In genomic region chr17:82936836-82937235, GRCm38 (mm10) we compare ENCODE assay signal across 13 mouse cellular contexts.
"Had no signal": no experiment of that assay in that cellular context is flagged by ENCODE, and none has a peak within 500 bp of the region (broad histone marks: within the 10 kb centered on the region; RNA-seq: fewer than 3 reads in every experiment).

No protein-coding gene starts in this region.

- H3K9me3 ChIP-seq: kidney, embryonic 15.5 days; limb, embryonic 15.5 days; liver, embryonic 12.5 days; midbrain, embryonic 10.5 days; neural tube, embryonic 15.5 days had no signal

- H3K27ac ChIP-seq: kidney, embryonic 15.5 days; limb, embryonic 15.5 days; liver, embryonic 12.5 days; midbrain, embryonic 10.5 days; neural tube, embryonic 15.5 days; stomach, postnatal 0 days had no signal

- ATAC-seq: liver, embryonic 12.5 days; midbrain, embryonic 16.5 days had no signal

- H3K9ac ChIP-seq: kidney, embryonic 15.5 days; limb, embryonic 15.5 days; liver, embryonic 12.5 days; lung, embryonic 14.5 days; neural tube, embryonic 15.5 days had no signal

- H3K36me3 ChIP-seq: kidney, embryonic 15.5 days; limb, embryonic 15.5 days; liver, embryonic 12.5 days; midbrain, embryonic 10.5 days; neural tube, embryonic 15.5 days had no signal

- H3K4me1 ChIP-seq: kidney, embryonic 15.5 days; limb, embryonic 15.5 days; liver, embryonic 12.5 days; midbrain, embryonic 10.5 days; neural tube, embryonic 15.5 days had no signal

- H3K4me2 ChIP-seq: kidney, embryonic 15.5 days; limb, embryonic 15.5 days; liver, embryonic 12.5 days; lung, embryonic 14.5 days; neural tube, embryonic 15.5 days had no signal

- H3K27me3 ChIP-seq: kidney, embryonic 15.5 days; limb, embryonic 15.5 days; liver, embryonic 12.5 days; neural tube, embryonic 15.5 days had no signal

- DNase-seq: kidney, postnatal 14 days; layer of hippocampus, postnatal 36 days; lung, embryonic 14.5 days; lung, postnatal 10 days; lung, postnatal 4 days; thymus, postnatal 4 days had no signal

- H3K4me3 ChIP-seq: kidney, embryonic 15.5 days; limb, embryonic 15.5 days; liver, embryonic 12.5 days; midbrain, embryonic 10.5 days; neural tube, embryonic 15.5 days had no signal
